Mouse (Mus musculus): Measurements from ENCODE around the gene Hpca. TPM values are rescaled to one million over a fixed set of nuclear protein-coding genes. Genes with fewer than 3 reads are reported as not detected.

Gene Hpca
- polyA plus RNA-seq (2014; fragmentation: Nextera tagmentation; extraction: Ambion mirVana), result 56.2 and 68.7 TPM in 2 replicates

GRCm38 (mm10) chr4:129121569-129122086 is at the start of gene Hpca:
TSS of gene Hpca (minus strand) at chr4:129122036.
- Histone ChIP-seq H3K4me3 (replicated peaks; ENCODE audit: low read length) (peak within 1 kb of the TSS; percentile 50), H3K4me1 (replicated peaks; ENCODE audit: control insufficient read depth, insufficient read depth, low read length) (peaks cover 30% of the 10 kb centered on the region), H3K9ac (peak within 1 kb of the TSS; percentile 73), H3K27ac (no peak within 1 kb of the TSS; the same call in 1 of the 2 replicates), H3K27me3 (ENCODE audit: control insufficient read depth, insufficient read depth, low read length) (peaks cover 33% of the 10 kb centered on the region; the same call in 1 of the 2 replicates), H3K9me3 (ENCODE audit: control insufficient read depth, low read length) (no peaks in the 10 kb centered on the region), H3K4me2 (replicated peaks) (peak within 1 kb of the TSS; percentile 91), H3K36me3 (replicated peaks; ENCODE audit: control insufficient read depth, insufficient read depth) (no peaks in the 10 kb centered on the region)
- ATAC-seq (ENCODE audit: low FRiP score) (peak; percentile 19; the same call in 1 of the 2 replicates), DNase-seq (ENCODE audit: low spot score) (no peak)
- WGBS, result under 1% methylated on average over 11 of the region's 17 CpGs

GRCm38 (mm10) chr4:129161581-129162255 is 39.9 kb upstream of the Hpca start:
- H3K4me1 ChIP-seq (replicated peaks; ENCODE audit: control insufficient read depth, insufficient read depth, low read length), result no peaks in the 10 kb centered on the region

GRCm38 (mm10) chr4:129161076-129161475 is 39.2 kb upstream of the Hpca start:
- 96% methylated on average over 1 of the region's 1 CpGs for WGBS
- DNase-seq (ENCODE audit: low spot score), result no peak
- H3K36me3 ChIP-seq (replicated peaks; ENCODE audit: control insufficient read depth, insufficient read depth), result peaks cover 42% of the 10 kb centered on the region
- no peak overlapping the region for H3K4me3 ChIP-seq (replicated peaks; ENCODE audit: low read length)
- no peaks in the 10 kb centered on the region for H3K4me1 ChIP-seq (replicated peaks; ENCODE audit: control insufficient read depth, insufficient read depth, low read length)
- ATAC-seq (ENCODE audit: low FRiP score), result no peak
- H3K4me2 ChIP-seq (replicated peaks), result no peak overlapping the region
- no peaks in the 10 kb centered on the region for H3K27me3 ChIP-seq (ENCODE audit: control insufficient read depth, insufficient read depth, low read length)
- no peaks in the 10 kb centered on the region for H3K9me3 ChIP-seq (ENCODE audit: control insufficient read depth, low read length)
- no peak overlapping the region for H3K9ac ChIP-seq
- H3K27ac ChIP-seq, result no peak overlapping the region

More at GRCm38 (mm10) chr4:129161581-129162255, 39.9 kb upstream of the Hpca start:
- Histone ChIP-seq H3K4me3 (replicated peaks; ENCODE audit: low read length) (no peak overlapping the region), H3K27ac (no peak overlapping the region), H3K27me3 (ENCODE audit: control insufficient read depth, insufficient read depth, low read length) (no peaks in the 10 kb centered on the region), H3K9me3 (ENCODE audit: control insufficient read depth, low read length) (no peaks in the 10 kb centered on the region), H3K4me2 (replicated peaks) (no peak overlapping the region), H3K9ac (no peak overlapping the region), H3K36me3 (replicated peaks; ENCODE audit: control insufficient read depth, insufficient read depth) (peaks cover 40% of the 10 kb centered on the region)
- DNase-seq (ENCODE audit: low spot score) (no peak), ATAC-seq (ENCODE audit: low FRiP score) (no peak)
- 80% methylated on average over 4 of the region's 4 CpGs for WGBS

- no peak for DNase-seq (ENCODE audit: low spot score)
- no peak overlapping the region for H3K4me3 ChIP-seq (replicated peaks; ENCODE audit: low read length)
- no peaks in the 10 kb centered on the region for H3K27me3 ChIP-seq (ENCODE audit: control insufficient read depth, insufficient read depth, low read length)
- no peak overlapping the region for H3K27ac ChIP-seq
- ATAC-seq (ENCODE audit: low FRiP score), result no peak
- peaks cover 47% of the 10 kb centered on the region for H3K36me3 ChIP-seq (replicated peaks; ENCODE audit: control insufficient read depth, insufficient read depth)
- no peaks in the 10 kb centered on the region for H3K9me3 ChIP-seq (ENCODE audit: control insufficient read depth, low read length)
- no peak overlapping the region for H3K9ac ChIP-seq
- WGBS, result 72% methylated on average over 3 of the region's 3 CpGs
- no peaks in the 10 kb centered on the region for H3K4me1 ChIP-seq (replicated peaks; ENCODE audit: control insufficient read depth, insufficient read depth, low read length)
- H3K4me2 ChIP-seq (replicated peaks), result no peak overlapping the region
Observed at GRCm38 (mm10) chr4:129158549-129158948, 36.7 kb upstream of the Hpca start.

- Histone ChIP-seq H3K36me3 (replicated peaks; ENCODE audit: control insufficient read depth, insufficient read depth) (peaks cover 50% of the 10 kb centered on the region), H3K27ac (no peak overlapping the region)
- 91% methylated on average over 5 of the region's 5 CpGs for WGBS
Observed at GRCm38 (mm10) chr4:129157541-129157940, 35.7 kb upstream of the Hpca start.

GRCm38 (mm10) chr4:129151276-129151811 is 29.5 kb upstream of the Hpca start:
- H3K27me3 ChIP-seq (ENCODE audit: control insufficient read depth, insufficient read depth, low read length), result no peaks in the 10 kb centered on the region
- H3K27ac ChIP-seq, result no peak overlapping the region
- no peak overlapping the region for H3K4me2 ChIP-seq (replicated peaks)
- H3K4me3 ChIP-seq (replicated peaks; ENCODE audit: low read length), result no peak overlapping the region
- H3K9me3 ChIP-seq (ENCODE audit: control insufficient read depth, low read length), result no peaks in the 10 kb centered on the region
- DNase-seq (ENCODE audit: low spot score), result no peak
- H3K36me3 ChIP-seq (replicated peaks; ENCODE audit: control insufficient read depth, insufficient read depth), result peaks cover 66% of the 10 kb centered on the region
- H3K9ac ChIP-seq, result no peak overlapping the region
- no peak for ATAC-seq (ENCODE audit: low FRiP score)
- 75% methylated on average over 4 of the region's 4 CpGs for WGBS
- H3K4me1 ChIP-seq (replicated peaks; ENCODE audit: control insufficient read depth, insufficient read depth, low read length), result no peaks in the 10 kb centered on the region

More at GRCm38 (mm10) chr4:129157541-129157940, 35.7 kb upstream of the Hpca start:
- Histone ChIP-seq H3K4me2 (replicated peaks) (no peak overlapping the region), H3K27me3 (ENCODE audit: control insufficient read depth, insufficient read depth, low read length) (no peaks in the 10 kb centered on the region), H3K9me3 (ENCODE audit: control insufficient read depth, low read length) (no peaks in the 10 kb centered on the region), H3K9ac (no peak overlapping the region), H3K4me3 (replicated peaks; ENCODE audit: low read length) (no peak overlapping the region), H3K4me1 (replicated peaks; ENCODE audit: control insufficient read depth, insufficient read depth, low read length) (no peaks in the 10 kb centered on the region)
- DNase-seq (ENCODE audit: low spot score) (no peak), ATAC-seq (ENCODE audit: low FRiP score) (no peak)

- Histone ChIP-seq H3K27me3 (ENCODE audit: control insufficient read depth, insufficient read depth, low read length) (no peaks in the 10 kb centered on the region), H3K4me1 (replicated peaks; ENCODE audit: control insufficient read depth, insufficient read depth, low read length) (peaks cover 12% of the 10 kb centered on the region), H3K9ac (no peak overlapping the region), H3K4me2 (replicated peaks) (no peak overlapping the region), H3K9me3 (ENCODE audit: control insufficient read depth, low read length) (no peaks in the 10 kb centered on the region), H3K4me3 (replicated peaks; ENCODE audit: low read length) (no peak overlapping the region), H3K27ac (no peak overlapping the region), H3K36me3 (replicated peaks; ENCODE audit: control insufficient read depth, insufficient read depth) (peaks cover 53% of the 10 kb centered on the region)
- WGBS, result 91% methylated on average over 1 of the region's 1 CpGs
- ATAC-seq (ENCODE audit: low FRiP score), result no peak
- DNase-seq (ENCODE audit: low spot score), result no peak
Observed at GRCm38 (mm10) chr4:129149321-129149720, 27.5 kb upstream of the Hpca start.

- DNase-seq (ENCODE audit: low spot score), result no peak
- WGBS, result 86% methylated on average over 13 of the region's 13 CpGs
- Histone ChIP-seq H3K27me3 (ENCODE audit: control insufficient read depth, insufficient read depth, low read length) (no peaks in the 10 kb centered on the region), H3K4me1 (replicated peaks; ENCODE audit: control insufficient read depth, insufficient read depth, low read length) (peaks cover 17% of the 10 kb centered on the region), H3K36me3 (replicated peaks; ENCODE audit: control insufficient read depth, insufficient read depth) (peaks cover 38% of the 10 kb centered on the region), H3K27ac (no peak overlapping the region), H3K9ac (no peak overlapping the region), H3K9me3 (ENCODE audit: control insufficient read depth, low read length) (no peaks in the 10 kb centered on the region), H3K4me3 (replicated peaks; ENCODE audit: low read length) (no peak overlapping the region), H3K4me2 (replicated peaks) (no peak overlapping the region)
- no peak for ATAC-seq (ENCODE audit: low FRiP score)
Observed at GRCm38 (mm10) chr4:129147552-129148103, 25.8 kb upstream of the Hpca start.

- Histone ChIP-seq H3K27me3 (ENCODE audit: control insufficient read depth, insufficient read depth, low read length) (no peaks in the 10 kb centered on the region), H3K27ac (no peak overlapping the region), H3K9ac (no peak overlapping the region), H3K4me1 (replicated peaks; ENCODE audit: control insufficient read depth, insufficient read depth, low read length) (peaks cover 23% of the 10 kb centered on the region), H3K36me3 (replicated peaks; ENCODE audit: control insufficient read depth, insufficient read depth) (peaks cover 28% of the 10 kb centered on the region), H3K4me2 (replicated peaks) (no peak overlapping the region), H3K9me3 (ENCODE audit: control insufficient read depth, low read length) (no peaks in the 10 kb centered on the region), H3K4me3 (replicated peaks; ENCODE audit: low read length) (no peak overlapping the region)
- no peak for ATAC-seq (ENCODE audit: low FRiP score)
- WGBS, result 74% methylated on average over 2 of the region's 2 CpGs
- DNase-seq (ENCODE audit: low spot score), result no peak
Observed at GRCm38 (mm10) chr4:129146392-129146791, 24.6 kb upstream of the Hpca start.
